Mouse (Mus musculus) olfactory bulb, adult 2 months (tissue): ENCODE measurements around the gene Shq1. TPM values are rescaled to one million over a fixed set of nuclear protein-coding genes. Genes with fewer than 3 reads are reported as not detected.

Source experiments
- H3K27ac ChIP-seq: fragments of 200-500 bp; 2 replicates; pipeline ENCODE4 v1.5.1; 2012; ENCODE audit warnings: low read depth, low read length; ENCODE audit not compliant: insufficient read depth
- H3K4me1 ChIP-seq: fragments of 200-500 bp; 2 replicates; pipeline ENCODE4 v1.6.1; 2012; ENCODE audit warnings: low read length; ENCODE audit not compliant: control insufficient read depth, insufficient read depth
- H3K4me3 ChIP-seq: fragments of 200-500 bp; 2 replicates; pipeline ENCODE4 v1.5.1; 2012; ENCODE audit warnings: mild to moderate bottlenecking, low read depth, low read length, moderate library complexity; ENCODE audit not compliant: insufficient read depth
- CTCF ChIP-seq: fragments of 200-500 bp; IDR thresholded peaks from 2 replicates; pipeline ENCODE4 v1.5.1; 2012; ENCODE audit warnings: low read depth, mild to moderate bottlenecking, low read length, moderate library complexity; ENCODE audit not compliant: insufficient read depth
- POLR2A ChIP-seq: fragments of 200-500 bp; IDR thresholded peaks from 2 replicates; pipeline ENCODE4 v1.6.1; 2012; ENCODE audit warnings: mild to moderate bottlenecking, low read depth, low read length, moderate library complexity; ENCODE audit not compliant: insufficient read depth
- WGBS: fragments of 180-500 bp; shearing (Covaris S2); methylation state at CpG from one replicate; pipeline ENCODE4 v1.1.7; 2018; 5-methylcytosine and 5-hydroxymethylcytosine counted together
- polyA plus RNA-seq: library from polyadenylated mRNA; stranded (reverse); fragments of >200 nt; gene quantifications from 2 replicates; pipeline ENCODE4 v1.2.4, GENCODE M21; 2012; ENCODE audit warnings: low replicate concordance; ENCODE audit not compliant: missing spikeins, insufficient read depth, insufficient read length

The Shq1 gene
- polyA plus RNA-seq, 1 experiment, result not detected

DNA sequence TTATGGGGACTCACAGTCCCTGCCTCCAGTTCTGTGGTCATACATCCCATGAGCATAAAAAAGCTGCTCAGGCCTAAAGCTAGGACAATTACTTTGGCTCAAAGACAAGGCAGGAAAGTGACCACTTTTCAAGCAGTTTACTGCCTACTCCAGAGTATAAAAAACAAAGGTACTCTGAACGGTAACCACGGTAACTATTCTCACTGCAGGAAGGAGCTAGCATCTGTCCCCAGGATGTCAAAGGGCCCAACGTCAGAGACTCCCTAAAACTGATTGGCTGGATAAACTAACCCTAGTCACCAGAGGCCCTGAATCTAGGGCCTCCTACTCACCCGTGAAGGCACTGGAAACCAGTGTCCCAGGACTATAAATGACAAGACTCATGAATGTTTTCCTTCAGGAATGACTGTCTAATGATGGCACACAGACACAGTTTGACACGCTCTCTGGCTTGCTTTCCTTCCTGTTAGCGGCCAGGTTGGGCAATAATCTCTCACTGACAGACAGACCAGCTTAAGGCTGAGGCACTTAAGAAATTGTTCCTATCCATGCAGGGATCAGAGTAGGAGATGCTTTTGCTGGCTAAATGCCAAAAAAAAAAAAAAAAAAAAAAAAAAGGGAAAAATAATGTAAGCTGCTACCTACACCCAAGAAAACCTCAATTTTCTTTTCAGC, 57.2 kb downstream of the Shq1 start:
- H3K4me1 ChIP-seq, result no peaks in the 10 kb centered on the region
- TF ChIP-seq CTCF (no peak), POLR2A (no peak)
- no peak overlapping the region for H3K4me3 ChIP-seq
- WGBS, result 72% methylated on average over 6 of the region's 6 CpGs
- no peak overlapping the region for H3K27ac ChIP-seq

DNA sequence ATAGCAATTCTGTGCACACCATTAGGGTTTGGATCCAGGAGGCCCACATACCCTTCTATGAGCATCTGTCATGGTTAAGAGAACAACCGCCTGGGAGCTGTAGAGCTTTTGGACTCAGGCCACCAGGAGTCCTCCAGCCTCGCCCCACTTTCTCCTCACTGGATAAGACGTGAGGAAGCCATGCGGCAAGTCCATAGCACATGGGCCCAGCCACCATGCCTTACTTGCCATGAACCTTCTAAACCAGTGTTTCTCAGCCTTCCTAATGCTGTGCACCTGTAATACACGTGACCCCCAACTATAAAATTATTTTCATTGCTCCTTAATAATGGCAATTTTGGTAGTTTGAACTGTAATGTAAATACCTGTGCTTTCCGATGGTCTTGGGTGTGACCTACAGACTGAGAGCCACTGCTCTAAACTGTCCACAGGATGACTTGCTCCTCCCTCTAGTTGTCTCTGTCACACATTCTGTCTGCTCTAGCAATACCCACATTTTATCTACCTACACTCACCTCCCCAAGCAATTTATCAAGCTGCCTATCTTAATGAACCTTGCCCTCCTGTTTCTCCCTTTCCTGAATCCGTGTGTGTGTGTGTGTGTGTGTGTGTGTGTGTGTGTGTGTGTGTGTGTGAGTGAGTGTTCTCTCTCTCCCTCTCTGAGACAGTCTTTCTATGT, 59.9 kb downstream of the Shq1 start:
- no peaks in the 10 kb centered on the region for H3K4me1 ChIP-seq
- H3K4me3 ChIP-seq, result no peak overlapping the region
- 96% methylated on average over 7 of the region's 7 CpGs for WGBS
- TF ChIP-seq CTCF (no peak), POLR2A (no peak)
- no peak overlapping the region for H3K27ac ChIP-seq

DNA sequence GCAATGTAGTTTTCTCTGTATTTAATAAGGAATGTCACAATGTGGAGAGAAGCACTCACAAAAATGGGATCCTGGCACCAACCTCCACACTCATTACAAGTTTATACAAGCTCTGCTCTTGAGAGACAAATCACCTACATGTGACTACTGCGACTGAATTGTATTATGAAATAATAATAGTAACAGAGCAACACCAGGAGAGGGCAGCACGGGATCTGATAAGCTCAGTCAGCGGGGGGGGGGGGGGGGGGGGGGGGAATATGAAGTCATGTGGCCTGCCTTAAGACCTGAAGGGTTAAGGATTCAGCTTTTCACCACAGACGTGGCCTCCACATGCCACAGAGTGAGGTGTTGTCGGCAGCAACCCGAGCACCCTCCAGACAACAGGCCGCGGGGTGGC, 60.8 kb downstream of the Shq1 start:
- Histone ChIP-seq H3K4me3 (no peak overlapping the region), H3K27ac (no peak overlapping the region), H3K4me1 (no peaks in the 10 kb centered on the region)
- 76% methylated on average over 8 of the region's 8 CpGs for WGBS
- TF ChIP-seq POLR2A, result no peak
- TF ChIP-seq CTCF, result no peak

DNA sequence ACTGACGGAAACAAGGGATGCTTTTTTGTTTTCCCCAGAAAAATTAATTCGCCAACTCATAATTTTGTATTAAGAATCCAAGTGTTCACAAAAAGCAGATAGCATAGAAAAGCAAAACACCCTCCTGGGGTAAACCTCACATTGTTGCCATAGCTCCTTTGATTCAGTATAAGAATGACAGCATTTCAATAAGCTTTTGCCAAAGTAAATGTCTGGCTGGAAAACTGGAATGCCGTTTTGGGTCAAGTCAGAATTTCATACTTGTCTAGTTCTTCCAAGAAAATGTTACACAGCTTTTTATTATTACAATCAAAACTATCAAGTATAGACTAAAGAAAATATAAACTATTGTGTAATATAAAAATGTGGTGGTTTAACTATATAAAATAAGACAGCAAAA, 61.7 kb downstream of the Shq1 start:
- no peak for TF ChIP-seq POLR2A
- TF ChIP-seq CTCF, result no peak
- Histone ChIP-seq H3K27ac (no peak overlapping the region), H3K4me1 (no peaks in the 10 kb centered on the region), H3K4me3 (no peak overlapping the region)
- WGBS, result 77% methylated on average over 3 of the region's 3 CpGs

DNA sequence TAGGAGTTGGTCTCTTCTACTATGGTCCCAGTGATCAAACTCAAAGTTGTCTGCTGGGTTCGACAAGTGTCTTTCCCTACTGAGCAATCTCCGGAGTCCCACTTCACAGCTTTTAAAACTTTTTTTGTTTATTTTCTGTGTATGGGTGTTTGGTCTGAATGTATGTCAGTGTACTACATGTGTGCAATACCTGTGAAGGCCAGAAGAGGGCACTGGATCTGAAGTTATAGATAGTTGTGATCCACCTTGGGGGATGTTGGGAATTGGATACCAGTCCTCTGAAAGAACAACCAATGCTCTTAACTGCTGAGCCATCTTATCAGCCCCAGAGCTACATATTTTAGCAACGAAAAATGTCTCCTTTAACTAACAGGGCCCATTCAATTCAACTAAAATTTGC, 62.5 kb downstream of the Shq1 start:
- 95% methylated on average over 3 of the region's 3 CpGs for WGBS
- TF ChIP-seq CTCF, result no peak
- no peak for TF ChIP-seq POLR2A
- no peaks in the 10 kb centered on the region for H3K4me1 ChIP-seq

DNA sequence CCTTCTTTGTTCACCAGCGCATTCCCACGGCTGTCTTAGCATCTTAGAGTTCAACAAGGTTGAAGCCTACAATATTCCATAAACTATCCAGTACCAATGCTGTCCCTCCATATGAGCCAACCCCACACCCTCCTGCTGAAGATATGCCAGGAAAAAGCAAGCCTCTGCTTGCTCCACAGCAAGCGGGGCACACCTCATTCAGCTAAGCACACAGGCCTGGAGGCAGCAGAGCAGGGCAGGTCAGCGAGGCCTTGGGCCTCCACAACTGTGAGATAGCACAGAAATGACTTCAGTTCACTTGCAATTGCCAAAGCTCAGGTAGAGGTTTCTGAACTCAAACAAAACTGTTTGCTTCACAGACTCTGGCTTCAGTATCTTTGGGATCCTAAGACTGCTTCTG, 64.2 kb downstream of the Shq1 start:
- no peak overlapping the region for H3K27ac ChIP-seq
- H3K4me1 ChIP-seq, result no peaks in the 10 kb centered on the region
- WGBS, result 90% methylated on average over 4 of the region's 4 CpGs
- H3K4me3 ChIP-seq, result no peak overlapping the region
- TF ChIP-seq POLR2A (no peak), CTCF (no peak)

More for the DNA sequence above, 62.5 kb downstream of the Shq1 start:
- H3K27ac ChIP-seq, result no peak overlapping the region
- no peak overlapping the region for H3K4me3 ChIP-seq

DNA sequence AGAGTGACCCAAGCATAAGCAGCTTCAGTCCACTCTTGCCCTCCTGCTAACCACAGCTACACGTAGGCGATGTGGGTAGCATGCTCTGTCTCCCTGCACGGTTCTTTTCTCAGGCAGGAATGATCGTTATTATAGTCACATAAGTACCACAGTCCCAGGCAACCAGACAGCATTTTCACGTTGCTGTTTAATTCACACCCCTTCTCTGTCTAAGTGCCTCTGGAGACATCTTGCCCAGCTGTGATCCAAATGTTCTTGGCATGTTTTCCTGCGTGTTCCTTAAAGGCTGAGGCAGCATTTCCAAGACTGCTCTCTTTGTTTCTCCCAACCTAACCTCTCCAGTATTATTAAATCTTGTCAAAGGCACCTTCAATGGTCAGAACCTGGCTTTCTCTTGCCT, 67.3 kb downstream of the Shq1 start:
- Histone ChIP-seq H3K27ac (no peak overlapping the region), H3K4me1 (no peaks in the 10 kb centered on the region), H3K4me3 (no peak overlapping the region)
- no peak for TF ChIP-seq CTCF
- no peak for TF ChIP-seq POLR2A
- 52% methylated on average over 6 of the region's 6 CpGs for whole genome bisulfite sequencing

DNA sequence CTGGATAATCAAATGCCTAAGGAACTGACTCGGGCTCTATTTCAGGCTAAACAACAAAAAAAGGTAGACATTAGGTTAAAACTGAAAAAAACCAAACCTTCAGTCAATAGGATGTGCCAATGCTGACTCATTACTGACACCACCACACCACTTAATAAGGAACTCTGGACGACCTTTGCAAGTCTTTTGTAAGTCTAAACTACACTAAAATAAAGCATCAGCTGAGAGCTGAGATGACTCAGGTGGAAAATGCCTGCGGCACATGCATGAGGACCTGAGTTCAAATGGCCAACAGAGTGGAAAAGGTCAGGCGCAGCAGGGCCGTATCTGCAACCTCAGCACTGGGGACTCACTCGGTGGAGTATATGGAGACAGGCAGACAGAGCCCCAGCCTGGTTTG, 69.3 kb downstream of the Shq1 start:
- no peak overlapping the region for H3K27ac ChIP-seq
- no peak overlapping the region for H3K4me3 ChIP-seq
- 79% methylated on average over 6 of the region's 6 CpGs for WGBS
- H3K4me1 ChIP-seq, result no peaks in the 10 kb centered on the region
- no peak for TF ChIP-seq POLR2A
- TF ChIP-seq CTCF, result no peak

DNA sequence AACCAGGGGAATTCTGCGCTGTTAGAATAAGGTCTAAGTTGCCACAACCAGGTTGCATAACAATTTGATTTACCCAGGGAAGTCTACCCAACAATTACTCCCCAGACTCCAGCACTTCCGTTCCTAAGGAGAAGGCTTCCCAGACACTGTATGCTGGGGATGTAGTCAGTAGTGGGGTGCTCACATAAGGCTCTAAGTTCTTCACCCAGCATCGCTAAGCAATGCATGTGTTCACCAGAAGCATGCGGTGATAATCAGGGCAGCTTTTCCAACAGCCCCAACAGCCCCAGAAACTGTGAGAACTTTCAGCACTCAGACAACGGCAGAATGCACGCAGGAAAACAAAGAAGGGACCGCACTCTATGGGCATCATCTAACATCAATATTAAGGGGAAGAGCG, 77.1 kb downstream of the Shq1 start:
- 63% methylated on average over 8 of the region's 8 CpGs for WGBS

DNA sequence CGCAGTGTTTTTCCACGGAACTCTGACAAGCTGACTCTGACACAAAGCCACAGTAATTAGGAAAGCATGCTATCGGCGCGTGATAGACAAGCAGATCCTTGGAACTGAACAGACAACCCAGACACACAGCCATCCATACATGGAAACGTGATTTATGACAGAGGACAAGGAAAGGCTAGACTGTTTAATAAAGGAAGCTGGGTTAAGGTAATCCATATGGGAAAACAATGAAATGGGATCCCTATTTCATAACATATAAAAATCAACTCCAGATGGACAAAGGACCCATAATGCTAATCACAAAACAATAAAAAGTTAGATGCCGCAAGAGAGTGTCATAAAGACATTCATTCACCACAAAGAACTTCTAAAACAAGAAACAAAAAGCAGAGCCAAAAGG, 78.0 kb downstream of the Shq1 start:
- TF ChIP-seq POLR2A, result no peak
- H3K27ac ChIP-seq, result no peak overlapping the region
- H3K4me3 ChIP-seq, result no peak overlapping the region
- WGBS, result 90% methylated on average over 7 of the region's 7 CpGs
- H3K4me1 ChIP-seq, result no peaks in the 10 kb centered on the region

More for the DNA sequence above, 77.1 kb downstream of the Shq1 start:
- Histone ChIP-seq H3K27ac (no peak overlapping the region), H3K4me1 (no peaks in the 10 kb centered on the region), H3K4me3 (no peak overlapping the region)
- TF ChIP-seq POLR2A (no peak), CTCF (no peak)

DNA sequence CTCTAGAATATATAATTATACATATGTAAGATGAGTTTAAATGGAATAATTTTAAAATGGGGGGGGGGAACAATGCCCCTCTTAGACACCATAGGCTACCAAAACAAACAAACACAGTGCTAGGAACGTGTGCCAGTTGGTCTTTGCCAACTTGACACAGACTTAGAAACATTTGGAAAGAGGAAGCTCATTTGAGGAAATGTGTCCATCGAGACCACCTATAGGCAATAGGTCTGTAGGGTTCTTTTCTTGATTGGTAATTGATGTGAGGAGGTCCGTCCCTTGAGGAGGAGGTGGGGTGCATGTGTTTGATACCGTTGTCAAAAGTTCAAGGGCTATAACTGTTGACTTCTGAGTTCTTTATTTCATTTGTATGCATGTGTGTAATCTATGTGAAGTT, 80.4 kb downstream of the Shq1 start:
- H3K4me1 ChIP-seq, result no peaks in the 10 kb centered on the region
- H3K4me3 ChIP-seq, result no peak overlapping the region
- no peak overlapping the region for H3K27ac ChIP-seq
- no peak for TF ChIP-seq POLR2A
- TF ChIP-seq CTCF, result no peak
- WGBS, result 75% methylated on average over 4 of the region's 4 CpGs
